Mouse (Mus musculus) heart, postnatal 0 days (tissue): ENCODE measurements around the gene Sox18.

Experiments used
- CTCF ChIP-seq: IDR thresholded peaks from 2 replicates; pipeline ENCODE4 v1.5.1; 2016; ENCODE audit warnings: antibody characterized with exemption, control low read depth, low read depth
- EP300 ChIP-seq: IDR thresholded peaks from 2 replicates; pipeline ENCODE4 v1.6.1; 2016; ENCODE audit warnings: antibody characterized with exemption, low read depth

DNA sequence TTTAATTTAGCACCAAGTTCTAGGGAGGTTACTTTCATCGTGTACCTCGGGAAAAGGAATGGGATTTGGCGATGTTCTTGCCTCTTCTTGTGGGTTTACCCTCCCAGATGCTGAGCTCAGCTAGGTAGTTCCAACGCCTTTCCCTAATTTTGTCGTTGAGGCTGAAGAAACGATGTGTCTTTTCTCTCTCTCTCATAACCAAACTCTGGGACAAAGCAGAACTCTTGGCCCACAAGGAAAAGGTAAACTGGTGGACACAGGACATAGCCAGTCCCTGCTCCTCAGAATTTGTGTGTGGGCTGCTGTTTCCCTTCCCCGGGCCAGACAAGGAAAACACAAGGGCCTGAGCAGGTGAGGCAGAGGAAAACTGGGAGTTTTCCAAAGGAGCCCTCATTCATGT, 544 bp upstream of the Sox18 start:
- TF ChIP-seq EP300 (no peak), CTCF (no peak)
